Mouse (Mus musculus) megakaryocyte-erythroid progenitor cell, adult 5-6 weeks (primary cell): ENCODE measurements around the gene Cyp11a1. TPM values are rescaled to one million over a fixed set of nuclear protein-coding genes. Genes with fewer than 3 reads are reported as not detected.

Source experiments
- ATAC-seq: replicated peaks from 2 replicates; pipeline ENCODE4 v1.8.0; 2016; ENCODE audit warnings: mild to moderate bottlenecking, inconsistent platforms; ENCODE audit not compliant: severe bottlenecking, poor library complexity, low FRiP score, low TSS enrichment
- total RNA-seq, 2 experiments: library from RNA; stranded (forward) in 1 of 2; stranded (reverse) in 1 of 2; fragments of 200-1000, 215-1000 nt in 1 of 2; fragments of >200 nt in 1 of 2; fragmentation: Nextera tagmentation in 1 of 2; gene quantifications; 2 replicates each; pipeline ENCODE4 v1.2.3; 2014 to 2017

Cyp11a1 gene
- total RNA-seq, 2 experiments from 2014 or later: not detected

DNA sequence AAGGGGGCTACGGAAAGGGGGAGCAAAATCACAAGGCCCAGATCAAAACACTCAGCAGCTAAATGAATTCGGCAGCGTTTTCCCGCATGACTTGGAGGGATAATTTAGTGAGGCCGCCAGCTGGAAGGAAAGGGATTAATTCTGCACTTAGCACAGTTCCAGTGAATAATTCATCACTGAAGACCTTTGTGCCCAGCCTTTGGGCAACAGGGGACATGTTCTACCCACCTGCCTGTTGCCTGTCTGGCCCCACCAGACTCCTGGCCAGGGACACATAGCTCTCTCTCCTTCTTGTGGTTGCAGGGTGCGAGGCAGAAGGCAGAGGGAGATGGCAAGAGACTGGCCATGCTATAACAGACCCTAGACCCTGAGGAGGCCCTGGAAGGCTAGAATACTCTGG, 59.3 kb downstream of the Cyp11a1 start:
- ATAC-seq: no peak

- ATAC-seq: no peak
Measured at GRCm38 (mm10) chr9:58065977-58066730, 59.9 kb downstream of the Cyp11a1 start.

DNA sequence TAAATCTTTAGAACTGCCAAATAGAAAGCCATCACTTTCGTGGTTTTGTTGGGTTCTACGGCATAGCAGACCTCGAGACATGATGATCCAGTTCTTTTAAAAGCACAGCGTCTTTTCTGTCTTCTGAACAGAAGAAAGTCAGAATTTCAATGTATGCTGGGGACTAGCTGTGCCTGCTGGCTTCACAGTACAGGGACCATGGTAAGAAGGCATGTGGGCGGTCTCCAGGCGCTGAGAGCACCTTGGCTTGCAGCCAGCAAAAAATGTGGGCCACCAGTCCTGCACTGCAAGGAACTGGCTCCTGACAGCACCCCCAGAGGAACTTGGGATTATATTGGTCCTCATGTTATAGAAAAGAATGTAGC, 60.5 kb downstream of the Cyp11a1 start:
- ATAC-seq: no peak

DNA sequence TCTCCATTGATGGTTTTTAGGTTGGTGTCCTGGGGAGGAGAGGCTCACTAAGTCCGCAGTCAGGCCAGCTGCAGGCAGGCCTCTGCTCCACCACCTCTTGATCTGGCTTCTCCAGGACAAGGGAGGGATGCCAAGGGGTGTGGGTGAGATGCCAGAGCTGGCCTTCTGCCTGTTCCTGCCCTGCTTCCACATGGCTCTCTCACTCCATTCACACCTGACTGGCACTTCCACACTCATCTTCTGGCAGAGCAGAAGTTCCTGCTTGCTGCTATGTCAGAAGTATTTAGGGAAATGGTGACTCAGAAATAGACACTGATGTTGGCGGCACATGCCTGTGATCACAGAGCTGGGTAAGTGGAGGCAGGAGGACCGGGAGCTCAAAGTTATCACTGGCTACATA, 61.3 kb downstream of the Cyp11a1 start:
- no peak for ATAC-seq

DNA sequence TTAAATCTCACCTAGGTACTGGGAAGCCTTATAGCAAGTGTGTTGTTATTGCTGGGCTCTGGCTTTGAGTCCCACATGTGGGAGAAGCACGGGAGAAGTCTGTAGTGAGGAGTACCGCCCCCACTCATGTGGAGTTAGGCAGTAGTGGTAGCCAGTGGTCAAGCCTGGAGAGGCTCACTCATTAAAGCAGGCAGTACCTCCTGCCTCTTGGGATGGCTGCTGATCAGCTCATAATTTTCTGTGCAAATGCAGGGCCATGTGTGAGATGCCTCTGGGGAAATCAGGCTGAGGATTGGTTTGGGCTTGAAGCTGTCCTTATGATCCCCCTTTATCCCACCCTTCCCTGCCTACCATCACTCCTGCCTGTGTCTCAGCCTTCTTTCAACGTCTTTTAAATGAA, 68.3 kb downstream of the Cyp11a1 start:
- no peak for ATAC-seq

Other genes starting within 250 kb of the Cyp11a1 start
- 58.1 and 73.0 TPM in 2 replicates for gene Clk3, start 240.6 kb upstream of the Cyp11a1 start, total RNA-seq (2014; fragmentation: Nextera tagmentation)
- 24.7 and 36.4 TPM in 2 replicates for gene Clk3, start 240.6 kb upstream of the Cyp11a1 start, total RNA-seq (2017)
- 2.3 and 3.4 TPM in 2 replicates for gene Arid3b, start 169.6 kb upstream of the Cyp11a1 start, total RNA-seq (2014; fragmentation: Nextera tagmentation)
- 1.5 and 3.2 TPM in 2 replicates for gene Arid3b, start 169.6 kb upstream of the Cyp11a1 start, total RNA-seq (2017)
- gene Ubl7, start 95.4 kb upstream of the Cyp11a1 start, total RNA-seq (2014; fragmentation: Nextera tagmentation): 85.5 and 88.9 TPM in 2 replicates
- 20.6 and 20.7 TPM in 2 replicates for gene Ubl7, start 95.4 kb upstream of the Cyp11a1 start, total RNA-seq (2017)
- gene Sema7a, start 66.3 kb upstream of the Cyp11a1 start, total RNA-seq (2014; fragmentation: Nextera tagmentation): 0.59 TPM in 1 of 2 replicates, not detected in the other
- gene Sema7a, start 66.3 kb upstream of the Cyp11a1 start, total RNA-seq (2017): not detected in 2 replicates
- not detected in 2 replicates for gene Stra6, start 57.4 kb downstream of the Cyp11a1 start, total RNA-seq (2014; fragmentation: Nextera tagmentation)
- gene Stra6, start 57.4 kb downstream of the Cyp11a1 start, total RNA-seq (2017): not detected in 2 replicates
- not detected in 2 replicates for gene Ccdc33, start 112.4 kb downstream of the Cyp11a1 start, total RNA-seq (2014; fragmentation: Nextera tagmentation)
- gene Ccdc33, start 112.4 kb downstream of the Cyp11a1 start, total RNA-seq (2017): not detected in 2 replicates
- not detected in 2 replicates for gene Islr, start 197.9 kb downstream of the Cyp11a1 start, total RNA-seq (2014; fragmentation: Nextera tagmentation)
- 0.27 TPM in 1 of 2 replicates, not detected in the other for gene Islr, start 197.9 kb downstream of the Cyp11a1 start, total RNA-seq (2017)
- gene Islr2, start 197.9 kb downstream of the Cyp11a1 start, total RNA-seq (2014; fragmentation: Nextera tagmentation): 0.07 TPM in 1 of 2 replicates, not detected in the other
- not detected in 2 replicates for gene Islr2, start 197.9 kb downstream of the Cyp11a1 start, total RNA-seq (2017)
- 126 and 134 TPM in 2 replicates for gene Pml, start 243.4 kb downstream of the Cyp11a1 start, total RNA-seq (2014; fragmentation: Nextera tagmentation)
- gene Pml, start 243.4 kb downstream of the Cyp11a1 start, total RNA-seq (2017): 34.2 and 38.1 TPM in 2 replicates
- gene Stoml1, start 246.8 kb downstream of the Cyp11a1 start, total RNA-seq (2014; fragmentation: Nextera tagmentation): 4.7 and 17.9 TPM in 2 replicates
- gene Stoml1, start 246.8 kb downstream of the Cyp11a1 start, total RNA-seq (2017): 3.5 and 5.3 TPM in 2 replicates